Mouse (Mus musculus): ENCODE measurements at regions not wholly inside any gene's neighbourhood (a gene's known extent, or its start where the extent isn't known, plus 50 kb on each side); places are given as distances from the start of the nearest gene placed in this dataset.

DNA sequence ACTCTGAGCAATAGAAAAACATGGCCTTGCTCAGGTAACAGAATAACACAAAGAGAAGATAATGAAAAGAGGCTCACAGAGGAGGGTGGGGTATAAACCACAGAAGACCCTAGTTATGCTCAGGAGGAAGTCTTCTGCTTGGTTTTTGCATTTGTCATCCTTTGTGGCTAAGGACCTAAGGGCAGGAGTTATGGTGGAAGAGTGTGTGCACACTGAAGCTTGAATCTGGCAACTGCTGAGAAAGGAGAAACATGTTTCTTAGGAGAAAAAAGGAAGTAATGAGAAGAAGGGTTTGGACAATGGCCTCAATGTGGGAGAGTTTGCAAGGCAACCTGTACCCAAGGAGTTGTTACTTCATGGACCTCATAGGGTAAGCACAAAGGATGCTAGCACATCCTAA lies 106.8 kb upstream of the Nyap2 start:
- TF ChIP-seq CTCF (IDR thresholded peaks at IDR 0.05; ENCODE audit: low read depth) = no peak
- no peak for TF ChIP-seq EP300 (IDR thresholded peaks at IDR 0.05; ENCODE audit: low read depth)

Measured in liver, postnatal 0 days (tissue).